Mouse (Mus musculus) ES-Bruce4 (cell line): ENCODE measurements around the gene Wars2.

Source experiments
- CTCF ChIP-seq: IDR thresholded peaks from one replicate; pipeline ENCODE4 v1.8.1; 2011; ENCODE audit warnings: low read depth, low read length
- POLR2A ChIP-seq: IDR thresholded peaks from one replicate; pipeline ENCODE4 v1.8.1; 2011; ENCODE audit warnings: low read length; ENCODE audit not compliant: insufficient read depth

DNA sequence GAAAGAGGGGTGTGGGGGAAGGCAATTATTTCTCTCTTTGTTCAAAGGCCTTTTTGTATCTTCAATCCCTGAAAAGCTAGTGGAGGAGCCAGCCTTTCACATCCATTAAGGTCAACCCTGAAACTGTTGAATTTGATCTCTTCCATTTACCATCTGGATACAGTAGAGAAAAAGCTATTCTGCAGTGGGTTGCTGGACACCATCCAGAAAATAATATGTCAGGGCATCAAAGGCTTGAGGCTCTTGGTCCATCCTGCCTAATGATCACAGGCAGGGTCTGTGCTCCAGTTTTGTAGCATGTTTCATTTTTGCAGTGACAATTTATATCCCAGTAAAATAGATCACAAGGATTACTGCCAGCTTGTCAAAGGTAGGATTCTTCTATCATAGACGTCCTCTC lies 16.1 kb downstream of the Wars2 start:
- TF ChIP-seq CTCF (no peak), POLR2A (no peak)
